Mouse (Mus musculus) neural tube, embryonic 13.5 days (tissue): Measurements from ENCODE around the gene 1700069L16Rik. TPM values are rescaled to one million over a fixed set of nuclear protein-coding genes. Genes with fewer than 3 reads are reported as not detected.
A peak's percentile ranks its signal among the peaks of the same experiment; 100 is the strongest.

Experiments
- ATAC-seq: fragments of 200-750 bp; cut with Nextera tagmentation; 2 replicates; pipeline ENCODE4 v1.8.0; 2017; ENCODE audit warnings: low read depth, mild to moderate bottlenecking, moderate TSS enrichment, moderate library complexity
- H3K27ac ChIP-seq: fragments of 300-500 bp; sonication (generic); replicated peaks from 2 replicates; pipeline ENCODE4 v1.5.1; 2015; ENCODE audit warnings: moderate library complexity, mild to moderate bottlenecking, inconsistent platforms
- H3K27me3 ChIP-seq: fragments of 300-500 bp; sonication (generic); 2 replicates; pipeline ENCODE4 v1.6.1; 2015; ENCODE audit warnings: mild to moderate bottlenecking, inconsistent platforms
- H3K36me3 ChIP-seq: fragments of 300-500 bp; sonication (generic); 2 replicates; pipeline ENCODE4 v1.6.1; 2015; ENCODE audit warnings: mild to moderate bottlenecking, inconsistent platforms
- H3K4me1 ChIP-seq: fragments of 300-500 bp; sonication (generic); replicated peaks from 2 replicates; pipeline ENCODE4 v1.6.1; 2015; ENCODE audit warnings: inconsistent platforms
- H3K4me2 ChIP-seq: fragments of 300-500 bp; sonication (generic); 2 replicates; pipeline ENCODE4 v1.6.1; 2015; ENCODE audit warnings: inconsistent platforms, mild to moderate bottlenecking, moderate library complexity
- H3K4me3 ChIP-seq: fragments of 300-500 bp; sonication (generic); 2 replicates; pipeline ENCODE4 v1.5.1; 2015; ENCODE audit warnings: mild to moderate bottlenecking, inconsistent platforms
- H3K9ac ChIP-seq: fragments of 300-500 bp; sonication (generic); 2 replicates; pipeline ENCODE4 v1.6.1; 2015; ENCODE audit warnings: moderate library complexity, mild to moderate bottlenecking, inconsistent platforms
- H3K9me3 ChIP-seq: fragments of 300-500 bp; sonication (generic); 2 replicates; pipeline ENCODE4 v1.6.1; 2016; ENCODE audit warnings: inconsistent platforms
- WGBS: fragments of 180-500 bp; shearing (Covaris S2); methylation state at CpG from one replicate; pipeline ENCODE4 v1.1.7; 2015; 5-methylcytosine and 5-hydroxymethylcytosine counted together
- polyA plus RNA-seq: library from polyadenylated mRNA; unstranded; fragments of >200 nt; fragmentation: Nextera tagmentation; extraction: Ambion mirVana; gene quantifications from 2 replicates; pipeline ENCODE4 v1.2.1, GENCODE M21; 2015

Gene 1700069L16Rik
- polyA plus RNA-seq, 1 experiment from 2014 or later: not detected

DNA sequence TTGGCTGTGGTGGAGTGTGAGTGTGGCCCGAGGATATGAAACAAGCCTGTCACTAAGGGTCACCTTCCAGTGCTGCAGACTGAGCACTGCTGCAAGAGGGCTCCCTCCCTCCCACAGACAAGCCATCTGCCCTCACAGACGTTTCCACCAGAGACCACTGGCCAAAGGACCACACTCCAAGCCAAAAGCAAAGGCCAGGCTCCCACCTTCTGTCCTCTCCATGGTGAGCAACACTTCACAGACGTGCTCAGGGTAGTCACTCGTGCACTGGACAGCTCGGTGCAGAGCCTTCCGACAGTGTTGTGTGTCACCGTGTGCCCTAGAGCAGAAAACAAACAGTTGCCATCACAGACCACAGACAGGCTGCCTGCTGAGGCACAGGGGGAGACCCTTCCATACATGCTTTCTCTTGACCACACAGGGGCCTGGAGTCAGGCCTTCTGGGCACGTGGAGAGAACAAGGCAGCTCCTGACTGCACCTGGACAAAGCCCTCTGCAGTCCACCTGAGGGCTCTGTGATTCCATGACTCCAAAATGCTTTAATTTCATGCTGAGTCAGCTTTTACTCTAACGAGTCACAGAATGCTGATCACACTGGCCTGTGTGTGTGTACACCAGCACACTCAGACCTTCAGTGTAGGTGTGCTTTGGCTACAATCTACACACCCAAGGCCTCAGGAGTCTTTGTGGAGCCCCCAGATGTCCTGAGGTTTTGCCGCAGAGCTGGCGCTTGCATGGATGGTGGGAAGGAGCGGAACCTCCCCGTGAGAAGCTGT lies 24.2 kb upstream of the 1700069L16Rik start:
- 95% methylated on average over 13 of the region's 13 CpGs for WGBS

DNA sequence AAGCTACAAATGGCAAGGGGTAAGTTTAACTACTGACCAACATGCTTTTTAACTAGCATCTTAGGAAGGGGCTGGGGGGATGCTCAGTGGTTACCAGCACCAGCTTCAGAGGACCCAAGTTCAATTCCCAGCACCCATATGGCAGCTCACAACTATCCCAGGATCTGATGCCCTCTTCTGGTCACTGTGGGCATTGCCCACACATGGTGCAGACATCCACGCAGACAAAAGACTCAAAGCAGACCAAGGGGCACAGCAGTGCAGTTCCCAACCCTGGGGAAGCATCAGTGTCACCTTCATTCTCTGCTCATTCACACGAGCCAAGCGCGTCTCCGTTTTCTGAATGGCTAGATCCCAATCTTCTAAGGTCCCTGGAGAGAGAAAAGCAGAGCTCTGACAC lies 23.1 kb upstream of the 1700069L16Rik start:
- no peaks in the 10 kb centered on the region for H3K27me3 ChIP-seq
- H3K4me3 ChIP-seq: no peak overlapping the region
- H3K9ac ChIP-seq: no peak overlapping the region
- H3K4me1 ChIP-seq: no peaks in the 10 kb centered on the region
- H3K27ac ChIP-seq: no peak overlapping the region
- no peaks in the 10 kb centered on the region for H3K9me3 ChIP-seq
- 98% methylated on average over 5 of the region's 5 CpGs for WGBS
- no peak for ATAC-seq
- H3K36me3 ChIP-seq: peaks cover 99% of the 10 kb centered on the region
- H3K4me2 ChIP-seq: no peak overlapping the region

More for the DNA sequence above, 24.2 kb upstream of the 1700069L16Rik start:
- no peak for ATAC-seq
- Histone ChIP-seq H3K27me3 (no peaks in the 10 kb centered on the region), H3K36me3 (peaks cover 99% of the 10 kb centered on the region), H3K4me2 (no peak overlapping the region), H3K4me1 (no peaks in the 10 kb centered on the region), H3K27ac (no peak overlapping the region), H3K9me3 (no peaks in the 10 kb centered on the region), H3K4me3 (no peak overlapping the region), H3K9ac (no peak overlapping the region)

DNA sequence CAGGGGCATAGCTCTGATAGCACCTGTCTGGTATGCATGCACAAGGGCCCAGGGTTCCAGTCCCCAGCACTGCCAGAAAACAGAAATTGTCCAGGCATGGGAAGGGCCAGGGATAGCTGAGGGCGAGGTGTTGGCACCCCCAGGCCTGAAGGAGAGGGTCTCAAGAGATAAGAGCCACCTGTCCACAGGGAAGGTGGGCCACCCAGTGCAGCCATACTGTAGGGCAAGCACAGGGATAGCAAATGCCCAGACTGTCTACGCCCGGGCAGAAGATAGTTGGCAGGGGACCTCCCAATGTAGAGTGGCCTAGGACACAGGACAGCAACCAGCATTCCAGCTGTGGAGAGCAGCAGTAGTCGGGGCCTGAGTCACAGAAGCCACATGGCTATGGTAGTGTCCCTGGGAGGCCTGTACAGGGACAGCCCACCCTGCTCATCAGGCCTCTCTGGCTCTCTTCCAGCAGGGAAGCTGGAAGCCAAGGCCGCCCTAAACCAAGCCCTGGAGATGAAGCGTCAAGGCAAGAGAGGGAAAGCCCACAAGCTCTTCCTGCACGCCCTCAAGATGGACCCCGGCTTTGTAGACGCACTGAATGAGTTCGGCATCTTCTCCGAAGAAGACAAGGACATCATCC lies 13.2 kb upstream of the 1700069L16Rik start:
- WGBS: 92% methylated on average over 11 of the region's 11 CpGs
- Histone ChIP-seq H3K4me3 (no peak overlapping the region), H3K4me2 (no peak overlapping the region), H3K4me1 (peaks cover 22% of the 10 kb centered on the region), H3K9me3 (no peaks in the 10 kb centered on the region), H3K27me3 (no peaks in the 10 kb centered on the region), H3K36me3 (peaks cover 50% of the 10 kb centered on the region), H3K27ac (no peak overlapping the region), H3K9ac (no peak overlapping the region)
- no peak for ATAC-seq

DNA sequence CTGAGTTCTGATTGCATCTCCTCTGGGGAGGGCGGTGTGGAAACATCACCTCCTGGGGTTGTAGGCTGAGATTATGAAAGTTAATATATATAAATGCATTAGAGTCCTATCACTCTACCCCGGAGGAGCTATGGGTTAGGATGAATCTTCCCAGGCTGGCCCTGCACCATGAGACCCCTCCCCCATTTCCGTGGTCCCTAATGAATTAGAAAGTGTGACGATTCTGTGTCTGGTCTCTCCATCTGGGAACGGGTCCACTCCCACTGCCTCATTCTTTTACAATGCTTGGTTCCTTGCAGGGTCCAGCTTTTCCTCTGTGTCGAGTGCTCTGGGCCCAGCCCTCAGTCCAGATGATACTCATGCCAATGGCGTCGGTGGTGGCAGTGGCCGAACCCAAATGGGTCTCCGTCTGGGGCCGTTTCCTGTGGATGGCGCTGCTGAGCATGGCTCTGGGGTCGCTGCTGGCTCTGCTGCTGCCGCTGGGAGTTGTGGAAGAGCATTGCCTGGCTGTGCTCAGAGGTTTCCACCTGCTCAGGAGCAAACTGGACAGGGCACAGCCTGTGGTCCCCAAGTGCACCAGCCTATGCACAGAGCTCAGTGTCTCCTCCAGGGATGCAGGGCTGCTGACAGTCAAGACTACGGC lies 12.1 kb upstream of the 1700069L16Rik start:
- Histone ChIP-seq H3K4me1 (peaks cover 22% of the 10 kb centered on the region), H3K27ac (peak overlapping the region; percentile 96), H3K4me2 (peak overlapping the region; percentile 80), H3K36me3 (peaks cover 40% of the 10 kb centered on the region), H3K9ac (peak overlapping the region; percentile 77), H3K27me3 (no peaks in the 10 kb centered on the region), H3K9me3 (no peaks in the 10 kb centered on the region), H3K4me3 (peak overlapping the region; percentile 64)
- no peak for ATAC-seq
- WGBS: 39% methylated on average over 15 of the region's 15 CpGs

DNA sequence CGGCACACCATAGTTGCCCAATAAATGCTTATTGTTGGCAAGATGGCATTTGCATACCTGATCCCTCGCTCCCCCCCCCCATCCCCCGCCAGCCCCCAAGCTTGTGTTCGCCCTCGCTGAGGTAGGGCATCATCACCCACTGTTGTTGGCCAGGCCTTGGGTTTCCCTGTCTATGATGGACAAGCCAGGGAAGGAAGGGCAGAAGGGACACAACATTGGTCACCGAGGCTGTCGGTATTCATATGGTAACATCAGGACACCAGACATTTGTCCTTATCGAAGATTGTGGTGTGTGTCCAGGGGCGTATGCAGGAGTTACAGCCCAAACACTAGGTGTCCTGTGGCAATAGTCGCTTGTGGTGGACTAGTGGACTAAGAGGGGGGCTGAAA lies 11.5 kb upstream of the 1700069L16Rik start:
- H3K27ac ChIP-seq: peak overlapping the region; percentile 96
- H3K4me3 ChIP-seq: peak overlapping the region; percentile 64
- peak overlapping the region; percentile 80 for H3K4me2 ChIP-seq
- ATAC-seq: peak; percentile 0; the same call in 1 of the 2 replicates
- H3K36me3 ChIP-seq: peaks cover 34% of the 10 kb centered on the region
- peaks cover 22% of the 10 kb centered on the region for H3K4me1 ChIP-seq
- no peaks in the 10 kb centered on the region for H3K27me3 ChIP-seq
- 3% methylated on average over 10 of the region's 10 CpGs for WGBS
- H3K9me3 ChIP-seq: no peaks in the 10 kb centered on the region
- peak overlapping the region; percentile 77 for H3K9ac ChIP-seq

DNA sequence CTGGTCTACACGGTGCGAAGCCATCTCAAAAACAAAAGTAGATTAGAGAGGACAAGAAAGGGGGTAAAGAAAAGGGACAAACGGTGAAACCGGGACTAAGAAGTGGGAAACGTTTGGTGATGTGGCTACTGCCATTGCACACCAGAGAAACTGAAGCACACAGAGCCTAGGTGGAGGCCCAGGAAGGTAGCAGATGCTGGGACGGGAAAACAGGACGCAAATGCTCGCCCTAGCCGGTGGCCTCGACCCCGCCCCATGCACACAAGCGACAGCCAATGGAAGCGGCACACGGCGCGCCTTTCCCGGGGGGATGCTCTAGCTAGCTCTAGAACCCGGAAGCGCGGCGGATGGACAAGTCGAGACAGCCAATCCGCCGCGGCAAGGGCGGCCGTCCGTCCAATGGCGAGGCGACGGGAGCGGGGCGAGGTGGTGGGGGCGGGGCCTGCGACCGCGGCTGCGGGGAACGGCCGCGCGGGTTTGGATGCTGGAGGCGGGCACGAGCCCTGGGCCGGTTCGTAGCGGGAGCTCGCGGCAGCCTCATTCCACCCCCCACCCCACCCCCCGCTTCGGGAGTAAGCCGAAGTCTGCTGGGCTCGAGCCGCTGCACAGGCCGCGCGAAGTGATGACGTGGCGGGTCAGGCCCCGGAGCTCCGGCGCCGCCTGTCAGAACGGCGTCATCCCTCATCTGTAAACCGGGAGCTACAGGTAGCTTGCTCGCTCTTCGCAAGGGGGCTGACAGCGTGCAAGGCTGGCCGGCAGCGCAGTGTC lies 11.0 kb upstream of the 1700069L16Rik start, which contains the start of gene Ficd:
Gene Ficd, plus strand, starts transcription at position 459 of the 768 bp plus-strand sequence.
- Histone ChIP-seq H3K36me3 (peaks cover 29% of the 10 kb centered on the region), H3K4me1 (peaks cover 27% of the 10 kb centered on the region), H3K27ac (peak within 1 kb of the TSS; percentile 96), H3K9me3 (no peaks in the 10 kb centered on the region), H3K9ac (peak within 1 kb of the TSS; percentile 77), H3K4me3 (peak within 1 kb of the TSS; percentile 64), H3K27me3 (no peaks in the 10 kb centered on the region), H3K4me2 (peak within 1 kb of the TSS; percentile 80)
- ATAC-seq: peak; percentile 96
- WGBS: 1% methylated on average over 71 of the region's 71 CpGs

GRCm38 (mm10) chr5:113735023-113735344 lies 10.4 kb upstream of the 1700069L16Rik start:
- no peaks in the 10 kb centered on the region for H3K9me3 ChIP-seq
- 32% methylated on average over 7 of the region's 7 CpGs for WGBS
- H3K4me2 ChIP-seq: peak overlapping the region; percentile 80
- H3K9ac ChIP-seq: peak overlapping the region; percentile 70
- peaks cover 23% of the 10 kb centered on the region for H3K36me3 ChIP-seq
- peaks cover 33% of the 10 kb centered on the region for H3K4me1 ChIP-seq
- ATAC-seq: peak; percentile 51
- H3K27ac ChIP-seq: peak overlapping the region; percentile 96
- peak overlapping the region; percentile 64 for H3K4me3 ChIP-seq
- no peaks in the 10 kb centered on the region for H3K27me3 ChIP-seq

DNA sequence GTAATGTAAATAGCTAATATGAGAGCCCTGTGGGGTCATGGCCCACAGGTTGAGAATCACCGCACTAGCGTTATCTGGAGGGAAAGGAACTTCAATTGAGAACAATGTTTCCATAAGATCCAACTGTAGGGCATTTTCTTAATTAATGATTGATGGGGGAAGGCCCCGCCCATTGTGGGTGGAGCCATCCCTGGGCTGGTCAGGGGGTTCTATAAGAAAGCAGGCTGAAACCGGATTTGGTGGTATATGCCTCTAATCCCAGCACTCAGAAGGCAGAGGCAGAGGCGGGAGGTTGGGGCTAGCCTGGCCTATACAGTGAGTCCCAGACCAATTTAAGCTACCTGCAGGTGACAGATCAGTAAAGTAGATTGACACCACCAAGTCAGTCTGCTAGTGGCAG lies 9.8 kb upstream of the 1700069L16Rik start:
- H3K36me3 ChIP-seq: peaks cover 17% of the 10 kb centered on the region
- no peaks in the 10 kb centered on the region for H3K9me3 ChIP-seq
- H3K27me3 ChIP-seq: no peaks in the 10 kb centered on the region
- 71% methylated on average over 5 of the region's 5 CpGs for WGBS
- no peak for ATAC-seq
- H3K4me1 ChIP-seq: peaks cover 33% of the 10 kb centered on the region
- no peak overlapping the region for H3K27ac ChIP-seq
- H3K4me3 ChIP-seq: no peak overlapping the region
- no peak overlapping the region for H3K4me2 ChIP-seq
- H3K9ac ChIP-seq: no peak overlapping the region

- no peaks in the 10 kb centered on the region for H3K36me3 ChIP-seq
- H3K9ac ChIP-seq: no peak overlapping the region
- WGBS: 33% methylated on average over 6 of the region's 6 CpGs
- no peak overlapping the region for H3K4me3 ChIP-seq
- H3K4me1 ChIP-seq: peaks cover 28% of the 10 kb centered on the region
- H3K9me3 ChIP-seq: no peaks in the 10 kb centered on the region
- ATAC-seq: no peak
- H3K27ac ChIP-seq: no peak overlapping the region
- no peak overlapping the region for H3K4me2 ChIP-seq
- no peaks in the 10 kb centered on the region for H3K27me3 ChIP-seq
These were observed 7.6 kb upstream of the 1700069L16Rik start for GRCm38 (mm10) chr5:113732182-113732581.

- no peak for ATAC-seq
- peaks cover 18% of the 10 kb centered on the region for H3K4me1 ChIP-seq
- peaks cover 6% of the 10 kb centered on the region for H3K27me3 ChIP-seq
- H3K4me2 ChIP-seq: no peak overlapping the region
- no peaks in the 10 kb centered on the region for H3K36me3 ChIP-seq
- 92% methylated on average over 7 of the region's 7 CpGs for WGBS
- H3K9me3 ChIP-seq: no peaks in the 10 kb centered on the region
- no peak overlapping the region for H3K9ac ChIP-seq
- H3K27ac ChIP-seq: 0 out of 2 replicates have a peak overlapping the region, but pooled peaks have one; percentile 1
- H3K4me3 ChIP-seq: no peak overlapping the region
These were observed 6.6 kb upstream of the 1700069L16Rik start for GRCm38 (mm10) chr5:113731174-113731573.

DNA sequence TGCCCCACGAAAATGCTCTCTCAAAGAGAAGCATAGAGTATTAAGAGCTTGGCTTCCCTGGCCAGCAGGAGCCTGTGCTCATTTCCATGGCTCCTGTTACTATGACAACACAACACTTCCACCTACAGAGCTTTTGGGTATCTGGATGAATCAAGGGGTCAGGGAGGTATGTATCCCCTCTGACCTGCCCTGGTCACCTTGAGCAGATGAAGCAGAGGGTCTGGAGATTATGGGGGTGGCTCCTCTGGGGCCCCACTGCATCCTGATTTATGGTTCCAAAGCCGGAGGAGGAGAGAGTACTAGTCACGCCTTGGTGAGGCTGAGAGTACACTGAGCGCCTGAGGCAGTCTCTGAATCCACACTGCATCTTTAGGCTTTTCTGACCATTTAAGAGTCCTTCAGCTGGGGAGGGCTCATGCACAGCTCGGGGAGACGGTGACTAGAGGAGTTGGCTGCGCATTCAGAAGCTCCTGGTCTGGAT lies 6.1 kb upstream of the 1700069L16Rik start:
- Histone ChIP-seq H3K4me3 (no peak overlapping the region), H3K4me1 (peaks cover 16% of the 10 kb centered on the region), H3K9me3 (no peaks in the 10 kb centered on the region), H3K27me3 (peaks cover 7% of the 10 kb centered on the region), H3K36me3 (no peaks in the 10 kb centered on the region), H3K9ac (peak overlapping the region; percentile 26; the same call in 1 of the 2 replicates), H3K27ac (0 out of 2 replicates have a peak overlapping the region, but pooled peaks have one; percentile 1), H3K4me2 (no peak overlapping the region)
- WGBS: 64% methylated on average over 7 of the region's 7 CpGs
- ATAC-seq: no peak
